In the genomic region with DNA sequence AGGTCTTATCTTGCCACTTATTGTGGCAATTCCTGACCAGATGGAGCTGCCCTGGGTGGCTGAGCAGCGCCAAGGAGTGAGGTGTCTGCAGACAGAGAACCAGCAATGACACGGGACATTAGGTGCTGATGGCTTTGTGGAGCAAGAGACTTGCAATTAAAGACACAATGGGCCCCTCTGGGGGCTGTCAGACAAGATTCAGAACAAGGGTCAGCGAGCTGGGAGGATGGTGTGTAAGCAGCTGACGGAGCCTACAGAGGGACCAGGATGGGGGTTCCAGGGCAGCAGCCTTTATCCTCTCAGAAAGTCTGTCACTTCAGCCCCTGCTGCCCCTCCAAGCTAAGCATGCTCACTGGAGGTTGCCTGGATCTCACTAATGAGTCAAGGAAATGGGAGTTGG, we compare ENCODE assay signal across 23 mouse cellular contexts.
DNase-seq lines count a peak whose midpoint lies in the region; ATAC-seq and TF ChIP-seq lines count a peak whose summit lies in the region.
"Had no signal": no experiment of that assay in that cellular context is flagged by ENCODE, and none has a peak within 500 bp of the region (broad histone marks: within the 10 kb centered on the region; RNA-seq: fewer than 3 reads in every experiment).

No protein-coding gene starts in this region.

- TF ChIP-seq POLR2A in kidney, adult 2 months (IDR thresholded peaks at IDR 0.05; ENCODE audit: low read depth, low read length), result no peak
- TF ChIP-seq POLR2A in brain, embryonic 14.5 days (IDR thresholded peaks at IDR 0.05; ENCODE audit: borderline replicate concordance, extremely low read depth, insufficient read depth, insufficient read length, poor library complexity, severe bottlenecking), result no peak

- WGBS in kidney, postnatal 0 days, result 8% methylated on average over 4 of the region's 4 CpGs
- WGBS in kidney, adult 2 months, result 9% methylated on average over 4 of the region's 4 CpGs

- no peaks in the 10 kb centered on the region for H3K36me3 ChIP-seq in kidney, postnatal 0 days (ENCODE audit: insufficient read depth, low read length)
- H3K36me3 ChIP-seq in kidney, adult 2 months (ENCODE audit: control insufficient read depth, insufficient read depth, low read length), result no peaks in the 10 kb centered on the region
- H3K36me3 ChIP-seq: forebrain, embryonic 10.5 days; G1E; heart, embryonic 12.5 days; heart, embryonic 15.5 days; hindbrain, embryonic 10.5 days had no signal

- ATAC-seq in kidney, postnatal 0 days (replicated peaks; ENCODE audit: low FRiP score, low read depth), result no peak
- ATAC-seq: forebrain, embryonic 14.5 days; Patski had no signal

- H3K4me1 ChIP-seq in kidney, postnatal 0 days (replicated peaks; ENCODE audit: insufficient read depth, low read length), result no peaks in the 10 kb centered on the region
- no peaks in the 10 kb centered on the region for H3K4me1 ChIP-seq in kidney, adult 2 months (ENCODE audit: control insufficient read depth, insufficient read depth, low read length)

- H3K9me3 ChIP-seq in kidney, postnatal 0 days (replicated peaks; ENCODE audit: low read length), result no peaks in the 10 kb centered on the region
- H3K9me3 ChIP-seq: heart, embryonic 15.5 days had no signal

- DNase-seq in cerebellum, postnatal 14 days, result peak; percentile 34 to 46
- DNase-seq in cerebellum, adult 18-20 months, result no peak
- peak; percentile 13 for DNase-seq in kidney, postnatal 0 days (ENCODE audit: low spot score)
- DNase-seq in kidney, adult 2 months, result no peak
- peak; percentile 45 for DNase-seq in brain, embryonic 14.5 days (ENCODE audit: low read depth)
- DNase-seq in retina, postnatal 1 day, result peak; percentile 63
- DNase-seq in testis, postnatal 14 days (ENCODE audit: low spot score), result no peak
- DNase-seq: adrenal gland, postnatal 10 days; B cell, adult 2 months; cerebellum, adult 11-12 months; cerebellum, adult 9-10 months; gastrocnemius, postnatal 25 days; heart, adult 18-20 months; heart, postnatal 10 days; heart, postnatal 36 days had no signal

- no peak overlapping the region for H3K4me3 ChIP-seq in kidney, postnatal 0 days (replicated peaks; ENCODE audit: low read depth, low read length)
- H3K4me3 ChIP-seq in kidney, adult 2 months (ENCODE audit: insufficient read depth, low read depth, low read length), result no peak overlapping the region
- H3K4me3 ChIP-seq: forebrain, embryonic 10.5 days; heart, embryonic 12.5 days; heart, embryonic 15.5 days; hindbrain, embryonic 10.5 days had no signal

- H3K27ac ChIP-seq in kidney, postnatal 0 days, result no peak overlapping the region
- H3K27ac ChIP-seq in kidney, adult 2 months (ENCODE audit: insufficient read depth, low read depth, low read length), result no peak overlapping the region
- H3K27ac ChIP-seq: forebrain, embryonic 10.5 days; heart, embryonic 15.5 days; hindbrain, embryonic 10.5 days; hindbrain, embryonic 14.5 days had no signal

- no peak overlapping the region for H3K9ac ChIP-seq in kidney, postnatal 0 days (ENCODE audit: low read depth, low read length)
- H3K9ac ChIP-seq: heart, embryonic 12.5 days; heart, embryonic 15.5 days; hindbrain, embryonic 14.5 days had no signal

- H3K27me3 ChIP-seq in kidney, postnatal 0 days (ENCODE audit: insufficient read depth, low read length), result no peaks in the 10 kb centered on the region; the same call in 1 of the 2 replicates
- H3K27me3 ChIP-seq in kidney, adult 2 months (replicated peaks; ENCODE audit: control insufficient read depth, insufficient read depth, low read length), result no peaks in the 10 kb centered on the region

- no peak for TF ChIP-seq CTCF in kidney, postnatal 0 days (IDR thresholded peaks at IDR 0.05; ENCODE audit: low read depth)
- TF ChIP-seq CTCF in kidney, adult 2 months (conservative IDR thresholded peaks at IDR 0.05; ENCODE audit: insufficient read depth, insufficient read length, low read depth, low read length), result no peak
- TF ChIP-seq CTCF in brain, embryonic 14.5 days (IDR thresholded peaks at IDR 0.05; ENCODE audit: borderline replicate concordance, extremely low read depth, insufficient read depth, insufficient read length), result no peak

- H3K4me2 ChIP-seq in kidney, postnatal 0 days (ENCODE audit: low read length), result no peak overlapping the region
- H3K4me2 ChIP-seq: heart, embryonic 12.5 days; heart, embryonic 15.5 days; hindbrain, embryonic 14.5 days had no signal

Comparison
In these comparisons a context has a peak if more than half of its experiments do, and no peak if none do; other contexts are left out.
1. DNase-seq: peak in cerebellum, postnatal 14 days (2 of 2), kidney, postnatal 0 days (single experiment), brain, embryonic 14.5 days (single experiment) and retina, postnatal 1 day (single experiment); none in cerebellum, adult 18-20 months (0 of 2), kidney, adult 2 months (single experiment) and testis, postnatal 14 days (single experiment).